Mouse (Mus musculus) limb, embryonic 13.5 days (tissue): ENCODE data around the gene Plg. TPM values are rescaled to one million over a fixed set of nuclear protein-coding genes. Genes with fewer than 3 reads are reported as not detected.

Source experiments
- ATAC-seq: fragments of 200-750 bp; cut with Nextera tagmentation; 2 replicates; pipeline ENCODE4 v1.8.0; 2017; ENCODE audit warnings: low read depth, moderate number of reproducible peaks, moderate TSS enrichment; ENCODE audit not compliant: low FRiP score
- H3K27ac ChIP-seq: fragments of 300-500 bp; sonication (generic); 2 replicates; pipeline ENCODE4 v1.5.1; 2015; ENCODE audit warnings: inconsistent platforms, mild to moderate bottlenecking, moderate library complexity
- H3K27me3 ChIP-seq: fragments of 300-500 bp; sonication (generic); 2 replicates; pipeline ENCODE4 v1.6.1; 2015; ENCODE audit warnings: mild to moderate bottlenecking, inconsistent platforms
- H3K36me3 ChIP-seq: fragments of 300-500 bp; sonication (generic); 2 replicates; pipeline ENCODE4 v1.6.1; 2015; ENCODE audit warnings: inconsistent platforms, mild to moderate bottlenecking, moderate library complexity
- H3K4me1 ChIP-seq: fragments of 300-500 bp; sonication (generic); 2 replicates; pipeline ENCODE4 v1.6.1; 2015; ENCODE audit warnings: inconsistent platforms
- H3K4me2 ChIP-seq: fragments of 300-500 bp; sonication (generic); replicated peaks from 2 replicates; pipeline ENCODE4 v1.6.1; 2015; ENCODE audit warnings: inconsistent platforms, mild to moderate bottlenecking, moderate library complexity
- H3K4me3 ChIP-seq: fragments of 300-500 bp; sonication (generic); 2 replicates; pipeline ENCODE4 v1.5.1; 2015; ENCODE audit warnings: moderate library complexity, mild to moderate bottlenecking, inconsistent platforms
- H3K9ac ChIP-seq: fragments of 300-500 bp; sonication (generic); 2 replicates; pipeline ENCODE4 v1.6.1; 2015; ENCODE audit warnings: mild to moderate bottlenecking, inconsistent platforms
- H3K9me3 ChIP-seq: fragments of 300-500 bp; sonication (generic); 2 replicates; pipeline ENCODE4 v1.6.1; 2016; ENCODE audit warnings: inconsistent platforms
- WGBS: fragments of 180-500 bp; shearing (Covaris S2); methylation state at CpG from one replicate; pipeline ENCODE4 v1.1.7; 2015; 5-methylcytosine and 5-hydroxymethylcytosine counted together
- polyA plus RNA-seq: library from polyadenylated mRNA; unstranded; fragments of >200 nt; fragmentation: Nextera tagmentation; extraction: Ambion mirVana; gene quantifications from 2 replicates; pipeline ENCODE4 v1.2.1, GENCODE M21; 2015

Plg gene
- polyA plus RNA-seq, 1 experiment from 2014 or later = 0.08 TPM

- peak; percentile 64; the same call in 1 of the 2 replicates for ATAC-seq
- WGBS = 31% methylated on average over 5 of the region's 5 CpGs
Measured at GRCm38 (mm10) chr17:12367373-12367930, 11.0 kb upstream of the Plg start.

DNA sequence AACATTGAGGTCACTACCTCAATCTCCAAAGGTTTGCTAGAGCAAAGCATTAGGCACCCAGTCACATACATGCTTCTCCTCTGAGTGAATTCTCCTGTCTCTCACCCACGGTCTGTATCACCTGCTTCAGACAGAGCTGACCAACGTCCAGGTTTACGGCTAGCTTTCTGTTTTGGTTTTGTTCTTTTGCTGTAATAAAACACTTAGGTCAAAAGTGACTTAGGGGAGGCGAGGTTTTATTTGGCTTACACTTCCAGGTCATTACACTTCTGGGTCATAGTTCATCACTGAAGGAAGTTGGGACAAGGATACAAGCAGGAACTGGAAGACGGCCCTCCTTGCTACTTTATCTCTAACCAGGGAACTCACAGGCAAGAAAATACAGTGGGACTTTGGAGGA, 9.0 kb upstream of the Plg start:
- Histone ChIP-seq H3K4me3 (no peak overlapping the region), H3K9ac (no peak overlapping the region), H3K36me3 (no peaks in the 10 kb centered on the region), H3K9me3 (no peaks in the 10 kb centered on the region), H3K27ac (no peak overlapping the region), H3K4me2 (no peak overlapping the region), H3K27me3 (peaks cover 1% of the 10 kb centered on the region; the same call in 1 of the 2 replicates), H3K4me1 (peaks cover 3% of the 10 kb centered on the region; the same call in 1 of the 2 replicates)
- no peak for ATAC-seq
- WGBS = 41% methylated on average over 5 of the region's 5 CpGs

More at GRCm38 (mm10) chr17:12367373-12367930, 11.0 kb upstream of the Plg start:
- H3K27me3 ChIP-seq = no peaks in the 10 kb centered on the region
- no peaks in the 10 kb centered on the region for H3K36me3 ChIP-seq
- H3K9ac ChIP-seq = no peak overlapping the region
- H3K4me1 ChIP-seq = peaks cover 3% of the 10 kb centered on the region; the same call in 1 of the 2 replicates
- H3K27ac ChIP-seq = no peak overlapping the region
- no peaks in the 10 kb centered on the region for H3K9me3 ChIP-seq
- no peak overlapping the region for H3K4me2 ChIP-seq
- H3K4me3 ChIP-seq = no peak overlapping the region

- Histone ChIP-seq H3K4me2 (no peak overlapping the region), H3K36me3 (no peaks in the 10 kb centered on the region), H3K9ac (no peak overlapping the region), H3K27ac (no peak overlapping the region), H3K9me3 (no peaks in the 10 kb centered on the region), H3K4me3 (no peak overlapping the region), H3K4me1 (0 out of 2 replicates have a peak, but pooled peaks cover 3% of the 10 kb centered on the region), H3K27me3 (peaks cover 3% of the 10 kb centered on the region; the same call in 1 of the 2 replicates)
- 82% methylated on average over 4 of the region's 4 CpGs for WGBS
- 0 out of 2 replicates have a peak, but pooled peaks have one; percentile 41 for ATAC-seq
Measured at GRCm38 (mm10) chr17:12370289-12370688, 8.1 kb upstream of the Plg start.

DNA sequence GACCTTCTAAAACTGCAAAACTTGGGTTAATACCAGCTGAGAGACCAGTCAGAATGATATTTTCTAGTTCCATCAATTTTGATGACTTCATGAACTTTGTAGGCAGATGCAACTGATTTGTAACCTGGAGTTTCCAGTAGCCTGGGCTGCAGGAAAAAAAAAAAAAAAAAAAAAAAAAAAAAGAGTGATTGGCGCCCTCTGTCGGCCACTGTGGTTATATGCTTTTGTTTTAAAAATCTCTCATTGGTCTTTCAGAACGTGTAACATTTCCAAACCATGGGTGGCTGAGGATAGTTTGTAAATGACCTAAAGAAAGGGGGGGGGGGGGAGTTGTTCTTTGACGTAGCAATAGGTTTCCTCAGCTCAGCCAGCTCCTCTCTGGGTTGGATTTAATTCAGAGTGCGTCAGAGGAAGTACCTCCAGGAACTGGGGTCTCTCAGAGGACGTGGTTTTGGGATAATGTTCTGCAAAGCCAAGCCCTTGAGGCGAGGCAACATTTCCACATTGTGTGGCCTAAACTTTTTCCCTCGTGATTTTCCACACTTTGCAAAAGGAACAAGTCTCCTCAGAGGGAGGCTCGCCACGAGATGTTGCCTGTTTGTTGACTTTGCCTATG, 7.0 kb upstream of the Plg start:
- Histone ChIP-seq H3K4me3 (no peak overlapping the region), H3K4me1 (0 out of 2 replicates have a peak, but pooled peaks cover 3% of the 10 kb centered on the region), H3K27ac (no peak overlapping the region), H3K36me3 (no peaks in the 10 kb centered on the region), H3K4me2 (peak overlapping the region; percentile 27), H3K9ac (no peak overlapping the region), H3K27me3 (peaks cover 3% of the 10 kb centered on the region; the same call in 1 of the 2 replicates), H3K9me3 (no peaks in the 10 kb centered on the region)
- WGBS = 33% methylated on average over 10 of the region's 10 CpGs
- no peak for ATAC-seq

GRCm38 (mm10) chr17:12372021-12372420, 6.4 kb upstream of the Plg start:
- Histone ChIP-seq H3K4me2 (peak overlapping the region; percentile 27), H3K36me3 (no peaks in the 10 kb centered on the region), H3K27ac (no peak overlapping the region), H3K4me1 (0 out of 2 replicates have a peak, but pooled peaks cover 3% of the 10 kb centered on the region), H3K27me3 (peaks cover 3% of the 10 kb centered on the region; the same call in 1 of the 2 replicates), H3K9me3 (no peaks in the 10 kb centered on the region), H3K4me3 (no peak overlapping the region), H3K9ac (no peak overlapping the region)
- no peak for ATAC-seq
- 30% methylated on average over 4 of the region's 4 CpGs for WGBS

GRCm38 (mm10) chr17:12373601-12374144, 4.7 kb upstream of the Plg start:
- Histone ChIP-seq H3K9me3 (no peaks in the 10 kb centered on the region), H3K4me2 (no peak overlapping the region), H3K9ac (no peak overlapping the region), H3K4me1 (no peaks in the 10 kb centered on the region), H3K36me3 (no peaks in the 10 kb centered on the region), H3K4me3 (no peak overlapping the region), H3K27ac (no peak overlapping the region), H3K27me3 (peaks cover 3% of the 10 kb centered on the region; the same call in 1 of the 2 replicates)
- ATAC-seq = no peak
- WGBS = 77% methylated on average over 3 of the region's 3 CpGs

GRCm38 (mm10) chr17:12380287-12380686, 1.9 kb downstream of the Plg start:
- H3K4me2 ChIP-seq = no peak overlapping the region
- no peaks in the 10 kb centered on the region for H3K4me1 ChIP-seq
- no peak overlapping the region for H3K9ac ChIP-seq
- no peak overlapping the region for H3K4me3 ChIP-seq
- no peaks in the 10 kb centered on the region for H3K36me3 ChIP-seq
- no peak for ATAC-seq
- WGBS = 88% methylated on average over 4 of the region's 4 CpGs
- H3K9me3 ChIP-seq = no peaks in the 10 kb centered on the region
- H3K27me3 ChIP-seq = no peaks in the 10 kb centered on the region
- H3K27ac ChIP-seq = no peak overlapping the region

GRCm38 (mm10) chr17:12381579-12381978, 3.2 kb downstream of the Plg start:
- Histone ChIP-seq H3K4me2 (no peak overlapping the region), H3K27me3 (no peaks in the 10 kb centered on the region), H3K9ac (no peak overlapping the region), H3K4me3 (no peak overlapping the region), H3K36me3 (no peaks in the 10 kb centered on the region), H3K27ac (no peak overlapping the region), H3K9me3 (no peaks in the 10 kb centered on the region), H3K4me1 (0 out of 2 replicates have a peak, but pooled peaks cover 3% of the 10 kb centered on the region)
- 85% methylated on average over 2 of the region's 2 CpGs for WGBS
- ATAC-seq = no peak

DNA sequence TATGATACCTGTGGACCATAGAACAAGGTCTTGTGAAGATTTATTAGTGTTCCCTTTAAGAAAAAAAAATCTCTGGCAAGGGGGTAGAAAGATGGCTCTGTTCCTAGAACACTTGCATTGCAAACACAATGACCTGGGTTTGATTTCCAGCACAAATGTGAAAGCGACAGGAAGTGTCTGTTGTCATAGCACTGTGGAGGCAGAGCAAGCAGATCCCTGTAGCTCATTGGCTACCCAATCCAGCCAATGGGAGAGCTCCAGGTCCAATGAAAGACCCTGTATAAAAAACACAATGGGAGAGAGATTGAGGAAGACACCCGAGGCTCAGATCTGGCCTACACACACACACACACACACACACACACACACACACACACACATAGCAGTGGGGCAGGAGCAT, 4.1 kb downstream of the Plg start:
- no peaks in the 10 kb centered on the region for H3K36me3 ChIP-seq
- H3K9ac ChIP-seq = no peak overlapping the region
- no peak overlapping the region for H3K4me2 ChIP-seq
- H3K27ac ChIP-seq = no peak overlapping the region
- no peaks in the 10 kb centered on the region for H3K27me3 ChIP-seq
- 0 out of 2 replicates have a peak, but pooled peaks cover 5% of the 10 kb centered on the region for H3K4me1 ChIP-seq
- 39% methylated on average over 2 of the region's 2 CpGs for WGBS
- no peaks in the 10 kb centered on the region for H3K9me3 ChIP-seq
- no peak for ATAC-seq
- no peak overlapping the region for H3K4me3 ChIP-seq

- H3K4me3 ChIP-seq = no peak overlapping the region
- no peaks in the 10 kb centered on the region for H3K27me3 ChIP-seq
- no peak for ATAC-seq
- no peaks in the 10 kb centered on the region for H3K9me3 ChIP-seq
- H3K27ac ChIP-seq = no peak overlapping the region
- H3K36me3 ChIP-seq = no peaks in the 10 kb centered on the region
- no peak overlapping the region for H3K4me2 ChIP-seq
- H3K4me1 ChIP-seq = 0 out of 2 replicates have a peak, but pooled peaks cover 5% of the 10 kb centered on the region
- no peak overlapping the region for H3K9ac ChIP-seq
- WGBS = 43% methylated on average over 8 of the region's 8 CpGs
Measured at GRCm38 (mm10) chr17:12385049-12385794, 6.8 kb downstream of the Plg start.

GRCm38 (mm10) chr17:12387781-12388180, 9.4 kb downstream of the Plg start:
- Histone ChIP-seq H3K36me3 (no peaks in the 10 kb centered on the region), H3K27ac (no peak overlapping the region), H3K4me1 (0 out of 2 replicates have a peak, but pooled peaks cover 5% of the 10 kb centered on the region), H3K4me3 (no peak overlapping the region), H3K9ac (no peak overlapping the region), H3K9me3 (0 out of 2 replicates have a peak, but pooled peaks cover 3% of the 10 kb centered on the region), H3K27me3 (no peaks in the 10 kb centered on the region), H3K4me2 (no peak overlapping the region)
- 75% methylated on average over 2 of the region's 2 CpGs for WGBS
- no peak for ATAC-seq

DNA sequence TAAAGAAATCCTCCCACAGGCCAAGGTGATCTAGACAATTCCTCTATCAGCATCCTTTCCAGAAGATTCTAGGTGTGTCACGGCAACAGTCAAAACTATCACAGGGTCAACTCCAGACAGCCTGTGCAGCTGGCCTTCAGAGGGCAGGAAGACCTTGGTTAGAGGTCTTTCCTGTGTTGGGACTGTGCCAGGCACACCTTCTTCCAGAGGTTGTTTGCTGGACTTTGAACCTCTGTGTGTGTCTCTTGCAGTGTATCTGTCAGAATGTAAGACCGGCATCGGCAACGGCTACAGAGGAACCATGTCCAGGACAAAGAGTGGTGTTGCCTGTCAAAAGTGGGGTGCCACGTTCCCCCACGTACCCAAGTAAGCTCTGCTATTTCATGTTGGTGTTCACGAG, 9.8 kb downstream of the Plg start:
- H3K36me3 ChIP-seq = no peaks in the 10 kb centered on the region
- 0 out of 2 replicates have a peak, but pooled peaks cover 3% of the 10 kb centered on the region for H3K9me3 ChIP-seq
- H3K4me1 ChIP-seq = 0 out of 2 replicates have a peak, but pooled peaks cover 5% of the 10 kb centered on the region
- no peak overlapping the region for H3K27ac ChIP-seq
- WGBS = 93% methylated on average over 7 of the region's 7 CpGs
- H3K4me2 ChIP-seq = no peak overlapping the region
- H3K27me3 ChIP-seq = no peaks in the 10 kb centered on the region
- H3K9ac ChIP-seq = no peak overlapping the region
- H3K4me3 ChIP-seq = no peak overlapping the region
- no peak for ATAC-seq
